Mouse (Mus musculus): ENCODE data around the gene Prkag2.
"Not testable (repeated sequence)": the region's sequence is repeated elsewhere in the genome, so short reads cannot be mapped to it uniquely, and the experiment has no call there.

The Prkag2 gene

DNA sequence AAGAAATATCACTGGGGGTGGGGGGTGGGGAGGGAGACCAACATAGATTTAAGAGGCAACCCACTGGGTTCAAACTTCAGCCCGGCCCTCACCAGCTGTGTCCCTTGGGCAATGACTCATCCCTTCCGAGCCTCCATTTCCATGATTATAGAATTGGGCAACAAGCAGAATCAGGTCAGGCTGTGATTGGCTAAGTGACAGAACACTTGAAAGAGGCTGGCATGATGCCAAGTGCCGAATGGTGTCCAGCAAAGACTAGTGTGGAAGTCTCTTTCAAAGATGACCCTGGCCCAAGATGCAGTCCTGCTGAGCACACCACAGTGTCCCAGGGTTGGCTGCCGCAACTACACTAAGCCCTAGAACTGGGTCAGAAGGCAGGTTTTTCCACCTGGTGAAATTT lies 14.2 kb downstream of the Prkag2 start:
- no peak for DNase-seq (ENCODE audit: low spot score)

DNA sequence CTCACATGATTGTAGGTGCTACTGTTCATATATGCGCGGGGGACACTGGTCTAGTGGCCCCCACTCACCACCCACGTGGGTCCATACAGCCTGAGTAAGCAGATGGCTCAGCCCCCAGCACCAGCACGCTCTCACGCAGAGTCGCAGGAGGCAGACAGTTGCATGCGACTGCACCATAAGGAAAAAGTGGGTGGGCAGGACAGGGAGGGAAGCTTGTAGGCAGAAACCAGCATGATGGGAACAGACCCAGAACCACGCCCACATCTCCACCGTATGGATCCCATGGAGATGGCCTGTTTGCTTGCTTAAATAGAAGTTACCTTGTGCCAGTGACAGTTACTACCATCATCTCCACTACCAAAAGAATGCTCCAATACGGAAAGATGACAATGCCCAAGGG lies 15.3 kb downstream of the Prkag2 start:
- DNase-seq (ENCODE audit: low spot score) = peak; percentile 69

DNA sequence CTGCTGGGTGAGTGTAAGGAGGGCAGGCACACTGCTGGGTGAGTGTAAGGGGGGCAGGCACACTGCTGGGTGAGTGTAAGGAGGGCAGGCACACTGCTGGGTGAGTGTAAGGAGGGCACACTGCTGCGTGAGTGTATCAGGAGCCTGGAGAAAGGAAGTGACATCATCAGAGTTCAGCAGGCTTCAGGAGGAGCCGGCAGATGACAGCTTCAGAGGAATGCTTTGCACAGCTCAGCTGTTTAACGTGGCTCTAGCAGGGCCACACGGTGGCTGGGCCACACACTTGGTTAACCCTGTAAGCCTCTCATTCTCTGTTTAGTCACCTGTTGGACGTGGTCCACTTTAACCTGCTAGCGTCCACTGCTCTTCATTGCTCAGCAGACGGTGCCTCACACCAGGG lies 16.6 kb downstream of the Prkag2 start:
- DNase-seq (ENCODE audit: low spot score) = no peak

DNA sequence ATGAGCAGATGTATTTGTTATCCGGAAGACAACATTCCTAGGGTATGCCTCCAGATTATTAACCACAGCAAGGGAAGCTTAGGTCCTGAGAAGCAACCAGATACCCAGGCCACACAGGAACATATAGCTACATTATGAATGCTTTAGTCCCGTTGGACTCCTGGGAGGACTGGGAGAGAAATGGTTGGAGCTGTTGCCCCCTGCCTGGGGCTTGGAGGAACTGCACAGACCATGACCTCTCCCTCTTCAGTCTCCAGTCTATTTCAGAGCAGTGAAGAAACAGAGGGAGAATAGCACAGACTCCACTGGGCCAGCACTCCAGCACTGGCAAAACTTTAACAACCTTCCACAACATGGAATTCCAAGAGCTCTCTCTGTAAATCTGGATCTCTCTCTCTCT lies 17.9 kb downstream of the Prkag2 start:
- no peak for DNase-seq (ENCODE audit: low spot score)

DNA sequence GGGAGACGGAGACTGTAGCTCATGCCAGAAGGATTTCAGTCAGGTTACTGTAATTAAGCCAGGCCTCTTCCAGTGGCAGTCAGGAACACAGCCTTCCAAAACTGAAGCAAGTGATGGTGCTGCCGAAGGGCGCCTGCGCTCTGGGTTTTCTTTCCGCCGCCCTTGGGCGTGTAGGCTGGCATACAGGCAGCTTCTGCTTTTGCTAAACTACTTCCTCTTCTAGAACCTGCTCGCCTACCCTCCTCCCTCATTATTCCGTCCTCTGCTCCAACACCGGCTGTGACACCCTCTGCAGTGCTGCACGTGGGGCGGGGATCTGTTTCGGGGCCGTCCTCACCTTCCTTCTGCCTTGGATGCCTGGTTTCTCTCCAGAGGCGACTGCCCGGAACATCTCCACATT lies 18.9 kb downstream of the Prkag2 start:
- no peak for DNase-seq (ENCODE audit: low spot score)

DNA sequence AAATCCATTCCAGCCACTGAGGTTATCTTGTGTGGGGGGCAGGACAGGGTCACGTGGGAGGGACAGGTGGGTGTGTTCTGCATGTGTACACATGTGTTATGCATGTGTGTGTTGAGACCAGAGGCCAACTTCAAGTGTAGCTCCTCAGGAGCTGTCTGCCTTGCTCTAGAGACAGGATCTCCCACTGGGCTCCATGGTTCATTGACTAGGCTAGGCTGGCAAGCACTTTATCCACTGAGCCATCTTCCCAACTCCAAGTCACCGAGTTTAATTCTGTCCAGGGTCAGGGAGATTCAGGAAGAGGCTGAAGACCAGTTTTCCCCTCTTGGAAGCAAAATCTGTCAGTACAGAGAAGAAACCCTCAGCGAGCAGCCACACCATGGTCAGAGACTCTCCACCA lies 19.4 kb downstream of the Prkag2 start:
- DNase-seq (ENCODE audit: low spot score) = no peak

DNA sequence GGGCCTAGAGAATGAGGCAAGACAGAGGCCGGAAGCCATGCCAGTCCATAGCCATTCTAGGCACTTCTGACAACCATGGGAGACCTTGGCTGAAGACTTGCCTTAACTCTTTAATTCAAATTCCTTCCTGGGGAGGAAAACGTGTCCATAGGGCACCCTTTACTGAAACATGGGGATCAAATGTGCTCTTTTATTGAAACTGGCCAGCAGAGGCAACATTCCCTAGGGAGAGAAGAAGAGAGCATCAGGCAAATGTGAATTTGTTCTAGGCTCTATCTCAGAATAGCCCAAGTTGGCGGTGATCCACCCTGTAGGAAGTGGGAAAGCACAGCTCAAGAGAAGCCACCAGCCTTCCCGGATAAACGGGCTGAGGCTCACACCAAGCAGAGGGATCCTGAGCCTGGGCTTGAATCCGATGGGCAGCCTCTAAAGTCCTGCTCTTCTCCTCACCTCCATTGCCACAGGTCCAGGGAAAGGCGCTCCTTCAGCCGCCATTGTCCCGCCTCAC lies 19.9 kb downstream of the Prkag2 start:
- DNase-seq (ENCODE audit: low spot score) = no peak

DNA sequence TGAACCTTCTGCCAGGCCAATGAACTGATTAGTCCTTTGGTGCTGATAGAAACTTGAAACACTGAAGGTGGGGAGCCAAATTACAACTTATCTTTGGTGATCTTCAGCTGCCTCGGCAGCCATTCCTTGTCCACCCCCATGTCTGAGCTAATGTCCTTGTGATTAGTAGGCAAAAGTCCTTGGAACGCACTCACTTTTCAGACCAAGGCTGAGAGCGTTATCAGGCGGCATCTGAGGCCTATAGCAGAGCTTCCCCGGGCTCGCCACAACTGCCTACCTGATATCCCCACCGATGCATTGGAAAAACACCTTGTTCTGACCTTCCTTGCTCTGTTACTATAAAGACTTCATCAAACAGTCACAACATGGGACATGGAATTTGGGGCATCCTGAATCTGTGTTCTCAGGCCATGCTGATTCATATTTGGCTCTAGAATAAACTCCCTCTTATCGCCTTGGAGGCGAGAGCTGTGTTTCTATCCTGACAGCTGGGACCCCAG lies 20.6 kb downstream of the Prkag2 start:
- no peak for DNase-seq (ENCODE audit: low spot score)

DNA sequence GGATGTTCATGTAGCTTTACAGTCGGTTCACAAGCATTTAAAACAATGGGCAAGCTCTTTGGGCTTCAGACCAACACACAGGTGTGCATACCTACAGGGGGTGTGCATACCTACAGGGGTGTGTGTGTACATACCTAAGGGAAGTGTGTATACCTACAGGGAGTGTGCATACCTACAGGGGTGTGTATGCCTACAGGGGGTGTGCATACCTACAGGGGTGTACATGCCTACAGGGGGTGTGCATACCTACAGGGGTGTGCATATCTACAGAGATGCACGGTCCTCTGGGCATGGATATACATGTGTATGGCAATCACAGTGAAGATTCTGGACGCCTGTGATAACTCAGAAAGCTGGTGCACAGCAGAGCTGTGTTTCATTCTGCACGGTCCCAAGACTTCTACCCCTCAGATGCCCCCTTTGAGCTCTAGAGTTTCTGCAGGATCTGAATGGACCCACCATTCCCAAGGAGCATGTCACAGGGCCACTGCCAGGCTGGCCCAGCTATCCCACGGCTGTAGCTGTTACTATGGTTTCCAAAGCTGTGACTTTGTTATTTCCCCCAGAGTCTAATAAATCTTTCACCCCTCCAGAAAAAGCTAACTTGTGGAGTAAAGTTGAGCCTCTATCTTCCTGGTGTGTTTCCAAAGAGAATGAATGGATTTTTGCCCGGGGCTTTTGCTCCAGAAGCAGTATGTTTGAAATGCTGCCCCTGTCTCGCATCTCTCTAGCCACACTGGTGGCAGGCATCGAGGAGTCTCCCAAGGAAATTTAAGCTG lies 22.4 kb downstream of the Prkag2 start:
- DNase-seq (ENCODE audit: low spot score) = no peak

DNA sequence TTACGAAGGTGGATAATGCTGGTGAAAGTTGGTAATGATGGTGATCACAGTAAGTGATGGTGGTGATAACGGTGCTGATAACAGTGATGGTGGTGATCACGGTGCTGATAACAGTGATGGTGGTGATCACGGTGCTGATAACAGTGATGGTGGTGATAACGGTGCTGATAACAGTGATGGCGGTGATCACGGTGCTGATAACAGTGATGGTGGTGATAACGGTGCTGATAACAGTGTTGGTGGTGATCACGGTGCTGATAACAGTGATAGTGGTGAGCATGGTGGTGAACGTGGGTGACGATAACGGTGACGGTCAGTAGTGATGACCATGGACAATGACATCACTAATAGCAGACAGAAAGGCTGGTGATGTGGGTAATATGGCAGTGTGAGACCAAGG lies 23.2 kb downstream of the Prkag2 start:
- not testable (repeated sequence) for DNase-seq (ENCODE audit: low spot score)

DNA sequence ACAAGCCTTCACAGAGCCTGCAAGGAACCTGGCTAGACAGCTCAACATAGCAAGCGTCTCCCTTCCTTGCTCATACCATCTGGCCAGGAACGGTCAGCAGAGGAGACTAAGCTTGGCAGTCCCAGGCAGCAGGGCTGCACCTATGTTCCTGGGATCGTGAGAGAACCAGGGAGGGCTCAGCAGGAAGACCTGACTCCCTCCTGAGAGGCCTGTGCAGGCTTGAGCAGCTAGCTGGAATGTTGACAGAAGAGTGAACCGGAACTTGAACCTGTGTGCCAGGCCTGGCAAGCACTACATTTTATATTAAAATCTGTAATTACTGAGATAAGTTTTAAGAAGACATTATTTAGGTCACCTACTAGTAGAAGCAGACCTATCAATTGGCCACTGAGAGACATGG lies 24.8 kb downstream of the Prkag2 start:
- DNase-seq (ENCODE audit: low spot score) = no peak

DNA sequence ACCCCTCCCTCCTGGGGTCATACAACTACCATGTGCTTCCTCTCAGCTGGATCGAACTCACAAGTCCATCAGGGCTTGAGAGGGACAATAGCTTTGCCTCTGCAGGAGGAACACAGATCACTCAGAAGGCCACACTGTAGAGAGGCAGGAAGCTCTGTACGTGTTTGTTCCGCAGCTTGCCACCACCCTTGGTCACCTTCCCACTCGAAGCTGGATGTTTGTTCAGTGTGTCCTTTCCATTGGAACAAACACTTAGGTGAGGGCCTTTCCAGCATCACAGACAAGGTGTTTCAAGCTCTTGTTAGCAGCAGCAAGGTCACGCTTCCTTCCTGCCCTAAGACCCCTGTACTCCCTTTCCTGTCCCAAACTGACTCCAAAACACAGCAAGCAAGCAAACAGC lies 30.6 kb downstream of the Prkag2 start:
- no peak for DNase-seq (ENCODE audit: low spot score)

DNA sequence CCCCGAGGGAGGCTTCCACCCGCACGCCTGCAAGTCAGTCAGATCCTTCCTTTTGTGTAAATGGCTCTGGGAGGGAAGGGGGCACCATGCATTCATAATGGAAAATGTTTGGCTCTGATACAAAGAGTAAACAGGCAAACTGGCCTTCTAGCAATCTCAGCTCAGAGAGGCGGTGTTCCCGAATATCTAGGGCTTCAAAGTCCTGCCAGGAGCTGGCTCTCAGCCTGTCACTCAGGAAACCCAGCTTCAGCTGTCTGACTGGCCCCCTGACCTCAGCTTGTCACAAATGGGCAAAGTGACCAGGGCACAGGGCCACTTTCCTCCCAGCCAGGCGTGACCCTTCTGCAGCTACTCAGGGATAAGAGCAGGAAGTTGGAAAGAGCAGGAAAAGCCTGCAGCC lies 33.3 kb downstream of the Prkag2 start:
- no peak for DNase-seq (ENCODE audit: low spot score)

DNA sequence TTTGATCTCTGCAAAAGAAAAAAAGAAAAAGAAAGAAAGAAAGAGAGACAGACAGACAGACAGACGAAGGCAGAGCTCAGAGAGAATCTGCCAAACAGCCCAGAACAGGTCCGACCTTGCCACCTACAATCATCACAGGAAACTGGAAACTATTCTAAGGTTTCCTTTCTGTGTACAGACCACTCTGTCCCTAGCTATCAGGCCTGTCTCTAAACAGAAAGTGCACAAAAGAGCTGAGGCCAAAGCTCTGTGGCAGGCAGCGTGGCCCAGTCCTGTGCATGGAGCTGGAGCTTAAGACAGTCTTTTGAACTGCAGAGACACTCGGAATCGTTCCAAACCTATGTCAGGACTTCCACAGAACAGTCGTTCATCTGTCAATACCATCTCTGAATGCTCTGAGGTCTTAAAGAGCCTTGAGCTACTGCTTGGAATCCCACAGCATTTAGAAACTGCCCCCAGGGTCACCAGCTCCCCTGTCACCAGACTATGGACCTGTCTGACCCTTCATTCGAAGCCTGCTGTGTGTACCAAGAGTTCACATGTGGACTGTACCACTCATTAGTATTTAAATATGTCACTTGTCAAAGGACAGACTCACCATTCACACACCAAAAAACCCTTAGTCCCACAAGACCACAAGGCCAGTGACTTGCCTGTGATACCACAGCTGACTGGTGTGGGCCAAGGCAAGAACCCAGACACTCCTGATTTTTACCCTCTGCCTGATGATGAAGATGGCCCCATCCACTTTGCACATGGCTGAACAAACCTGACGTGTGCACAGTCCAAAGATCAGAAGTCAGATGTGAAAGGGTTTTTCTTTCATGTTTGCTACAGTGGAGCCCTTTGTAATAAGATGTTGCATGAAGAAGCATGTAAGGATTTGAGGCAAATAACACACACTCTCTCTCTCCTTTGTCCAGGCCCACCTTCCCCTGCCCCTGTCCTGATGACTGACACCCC lies 35.9 kb downstream of the Prkag2 start:
- DNase-seq (ENCODE audit: low spot score) = no peak

DNA sequence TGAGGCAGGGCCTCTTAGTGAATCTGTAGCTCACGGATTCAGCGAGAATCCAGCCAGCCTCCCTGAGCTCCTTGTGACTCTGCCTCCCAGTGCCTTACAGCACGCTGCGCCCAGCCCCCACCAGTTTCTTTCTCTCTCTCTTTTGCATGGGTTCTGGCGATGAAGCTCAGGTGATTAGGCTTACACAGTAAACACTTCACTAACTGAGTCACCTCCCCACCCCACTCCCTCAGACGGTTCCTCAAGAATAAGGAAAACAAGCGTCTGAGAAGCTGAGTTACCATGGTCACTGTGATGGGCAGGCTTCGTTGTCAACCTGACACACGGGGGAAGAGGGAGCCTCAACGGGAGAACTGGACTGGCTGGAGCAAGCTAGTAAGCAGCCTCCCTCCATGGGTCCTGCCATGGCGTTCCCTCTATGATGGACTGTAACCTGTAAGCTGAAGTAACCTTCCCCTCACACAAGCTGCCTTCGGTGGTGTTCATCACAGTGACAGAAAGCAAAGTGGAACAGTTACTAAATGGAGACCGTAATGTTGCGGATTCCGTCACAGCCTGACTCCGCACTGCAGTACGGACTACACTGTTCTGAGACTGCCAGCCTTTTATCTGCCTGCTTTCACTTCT lies 37.8 kb downstream of the Prkag2 start:
- no peak for DNase-seq (ENCODE audit: low spot score)

DNA sequence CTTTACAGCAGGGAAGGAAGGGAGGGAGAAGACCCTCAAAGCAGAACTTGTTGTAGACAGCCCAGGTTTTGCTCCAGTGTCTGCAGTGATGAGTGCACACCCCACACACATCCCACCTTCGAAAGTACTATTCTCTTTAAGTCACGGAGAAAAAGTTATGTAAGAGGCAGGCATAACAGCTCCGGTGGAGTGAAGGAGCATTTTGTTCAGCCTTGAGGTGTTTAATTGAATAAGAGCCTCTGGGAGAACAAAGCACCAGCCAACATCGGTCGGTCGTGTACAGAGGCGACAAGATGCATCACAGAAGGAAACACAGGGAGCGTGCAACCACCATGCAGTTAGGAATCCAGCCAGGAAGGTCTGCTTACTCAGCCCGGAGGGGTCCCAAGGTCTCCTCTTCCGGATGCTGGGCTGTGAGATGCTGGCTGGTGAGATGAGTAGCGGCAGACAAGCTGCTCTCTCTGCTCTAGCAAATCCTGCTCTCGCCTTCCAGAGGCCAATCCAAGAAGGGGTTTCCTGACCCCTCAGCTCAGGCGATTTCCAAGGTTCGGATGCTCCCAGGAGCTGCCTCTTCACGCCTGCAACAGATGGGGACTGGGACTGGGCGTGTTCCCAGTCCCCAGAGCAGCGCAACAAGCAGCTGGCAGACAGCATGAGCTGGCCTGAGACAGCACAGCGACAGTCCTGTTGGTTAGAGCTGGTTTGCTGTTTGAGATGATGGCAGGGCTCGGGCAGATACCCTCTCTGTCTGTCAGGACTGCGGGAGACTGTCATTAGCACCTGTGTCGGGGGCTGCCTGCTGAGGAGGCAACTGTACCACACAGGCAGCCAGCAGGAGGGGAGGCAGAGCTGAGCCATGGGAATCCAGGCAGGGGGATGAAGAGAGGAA lies 41.3 kb downstream of the Prkag2 start:
- DNase-seq (ENCODE audit: low spot score) = no peak

DNA sequence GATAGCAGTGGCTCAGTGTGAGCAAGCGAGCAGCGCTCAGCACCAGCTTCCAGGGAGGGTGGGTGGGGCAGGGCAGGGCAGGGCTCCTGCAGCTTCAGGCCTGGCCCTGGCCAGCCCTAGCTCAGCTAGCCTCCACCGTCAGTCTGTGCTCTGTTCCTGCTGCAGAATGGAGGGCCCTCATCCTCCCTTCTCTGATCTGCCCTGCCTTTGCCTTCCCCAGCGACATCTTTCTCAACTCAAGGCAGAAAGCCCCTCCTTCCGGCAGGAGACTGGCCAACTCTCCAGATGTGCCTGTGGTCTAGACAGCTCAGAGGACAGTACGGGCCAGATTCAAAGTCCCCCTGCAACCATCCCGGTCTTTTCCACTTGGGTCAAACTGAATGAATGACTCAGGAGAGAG lies 42.0 kb downstream of the Prkag2 start:
- no peak for DNase-seq (ENCODE audit: low spot score)

DNA sequence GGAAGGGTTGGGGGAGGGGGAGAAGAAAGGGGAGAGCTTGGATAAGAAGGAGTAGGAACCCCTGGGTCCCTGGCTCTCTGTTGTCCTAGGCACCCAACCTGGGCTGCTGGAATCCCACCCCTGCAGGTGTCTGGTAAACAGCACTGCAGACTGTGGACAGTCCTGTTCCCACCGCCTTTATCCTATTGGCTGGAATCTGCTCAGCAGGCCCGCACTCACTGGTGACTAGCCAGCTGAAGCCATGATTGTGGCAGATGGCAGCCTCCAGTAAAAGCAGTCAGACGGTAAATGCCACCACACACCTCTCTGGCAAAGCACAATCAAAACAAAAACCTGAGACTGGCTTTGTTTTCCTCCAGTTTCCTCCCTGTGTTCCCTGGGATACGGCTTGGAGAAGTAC lies 45.2 kb downstream of the Prkag2 start:
- DNase-seq (ENCODE audit: low spot score) = no peak

DNA sequence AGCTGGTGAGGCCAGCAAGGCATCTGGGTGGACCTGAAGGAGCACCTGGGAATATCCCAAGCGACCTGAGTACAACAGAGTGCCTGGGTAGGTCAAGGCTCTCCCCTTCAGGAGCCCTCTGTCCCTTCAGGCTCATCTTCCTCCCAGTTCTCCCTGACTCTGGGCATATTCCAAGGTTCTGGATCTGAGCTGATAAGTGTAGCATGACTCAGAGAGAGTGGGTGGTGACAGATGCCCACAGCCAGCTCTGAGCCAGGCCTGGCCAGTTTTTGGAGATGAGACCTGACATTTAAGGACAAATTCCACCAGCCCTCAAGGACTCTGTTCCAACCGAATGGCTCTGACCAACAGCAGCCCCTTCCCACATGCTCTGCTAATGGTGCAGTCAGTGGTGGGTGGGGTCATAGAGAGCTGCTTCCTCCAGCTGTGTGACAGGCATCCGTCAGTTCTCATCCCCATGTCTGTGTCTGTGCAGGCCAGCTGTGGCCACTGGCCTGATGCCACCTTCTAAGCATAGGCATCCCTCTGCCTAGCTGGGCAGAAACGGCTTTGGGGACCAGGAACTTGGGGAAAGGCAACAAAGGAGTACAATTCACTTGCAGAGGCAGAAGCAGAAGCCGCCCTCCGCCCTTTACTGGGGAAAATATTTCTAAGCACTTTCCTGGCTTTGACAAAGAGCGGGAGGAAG lies 46.3 kb downstream of the Prkag2 start:
- DNase-seq (ENCODE audit: low spot score) = peak; percentile 50

DNA sequence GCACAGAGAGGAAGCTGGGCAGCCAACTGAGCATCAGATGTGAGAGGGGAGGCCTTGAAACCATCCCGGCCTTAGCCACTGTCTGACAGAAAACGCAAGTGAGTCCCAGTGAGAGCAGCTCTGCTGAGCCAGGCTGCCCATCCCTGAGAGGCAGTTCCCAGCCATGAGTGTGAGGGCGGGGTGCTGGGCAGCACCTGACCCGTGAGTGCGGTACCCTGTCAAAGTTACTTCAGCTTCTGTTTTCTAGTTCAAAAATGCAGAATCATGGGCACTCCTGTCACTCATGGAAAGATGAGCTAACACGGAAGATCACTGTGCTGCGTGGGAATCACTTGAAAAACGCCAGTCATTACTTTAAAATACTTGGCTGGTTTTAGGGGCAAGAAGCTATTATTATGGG lies 49.6 kb downstream of the Prkag2 start:
- DNase-seq (ENCODE audit: low spot score) = no peak

DNA sequence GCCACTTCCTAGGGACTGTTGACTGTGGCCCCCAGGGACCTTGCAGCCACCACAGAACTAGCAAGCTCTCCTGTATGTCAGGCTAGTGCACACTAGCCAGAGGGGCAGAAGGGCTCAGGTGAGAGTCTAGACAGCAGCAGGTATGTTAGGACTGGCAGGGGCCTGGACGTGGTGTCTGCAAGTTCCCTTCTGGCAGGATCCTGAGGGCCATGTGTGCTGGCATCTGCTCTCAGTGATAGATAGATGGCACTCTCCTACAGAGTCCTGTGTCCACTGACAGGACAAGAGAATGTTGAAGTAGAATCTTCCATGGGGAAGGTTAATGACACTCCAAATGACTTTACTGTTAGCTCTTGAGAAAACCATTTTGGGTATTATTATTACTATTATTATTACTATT lies 52.8 kb downstream of the Prkag2 start:
- no peak for DNase-seq (ENCODE audit: low spot score)

All from left cerebral cortex, adult 11 months (tissue).